Mouse (Mus musculus): Measurements from ENCODE around the gene Lrrc8a. TPM values are rescaled to one million over a fixed set of nuclear protein-coding genes. Genes with fewer than 3 reads are reported as not detected.
A peak's percentile ranks its signal among the peaks of the same experiment; 100 is the strongest.

Lrrc8a gene
- polyA plus RNA-seq, 1 experiment from 2014 or later, result 46.9 TPM

GRCm38 (mm10) chr2:30286192-30287026 is 48.9 kb downstream of the Lrrc8a start, which contains the start of the genes Dolk and Nup188:
TSS of gene Dolk (minus strand) at chr2:30286334.
TSS of gene Nup188 (plus strand) at chr2:30286397.
- no peaks in the 10 kb centered on the region for H3K27me3 ChIP-seq (ENCODE audit: control insufficient read depth, insufficient read depth, low read length)
- peak within 1 kb of the TSS; percentile 52 for H3K27ac ChIP-seq (ENCODE audit: low read depth, low read length)
- peak within 1 kb of the TSS; percentile 97 for H3K9ac ChIP-seq (ENCODE audit: low read depth, low read length)
- no peaks in the 10 kb centered on the region for H3K36me3 ChIP-seq (ENCODE audit: control insufficient read depth, insufficient read depth, low read length)
- no peaks in the 10 kb centered on the region for H3K9me3 ChIP-seq (replicated peaks; ENCODE audit: control insufficient read depth, low read length)
- peaks cover 13% of the 10 kb centered on the region for H3K4me1 ChIP-seq (ENCODE audit: control insufficient read depth, insufficient read depth, low read length)
- H3K4me2 ChIP-seq, result peak within 1 kb of the TSS; percentile 75
- ATAC-seq (replicated peaks; ENCODE audit: insufficient number of reproducible peaks, low FRiP score, low TSS enrichment), result peak; percentile 90
- peak within 1 kb of the TSS; percentile 97 for H3K4me3 ChIP-seq (ENCODE audit: low read depth, low read length)
- WGBS (ENCODE audit: insufficient replicate concordance), result under 1% methylated on average over 66 of the region's 68 CpGs

DNA sequence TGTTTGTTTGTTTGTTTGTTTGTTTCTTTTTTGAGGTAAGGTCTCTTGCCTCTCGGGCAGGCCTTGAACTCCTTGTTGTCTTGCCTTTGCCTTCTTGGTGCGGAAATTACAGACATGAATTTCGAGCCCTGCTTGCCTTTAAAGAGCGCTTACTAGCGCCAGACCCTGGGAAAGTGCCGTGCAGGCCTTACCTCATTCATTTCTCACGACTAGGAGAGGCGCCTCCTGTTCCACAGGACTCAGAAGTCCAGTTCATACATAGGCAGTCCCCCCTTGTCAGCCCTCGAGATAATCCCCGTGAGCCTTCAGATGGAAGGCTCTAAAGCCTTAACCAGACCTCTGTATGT is 49.5 kb downstream of the Lrrc8a start:
- Histone ChIP-seq H3K9ac (ENCODE audit: low read depth, low read length) (peak overlapping the region; percentile 97), H3K4me3 (ENCODE audit: low read depth, low read length) (peak overlapping the region; percentile 97), H3K4me1 (ENCODE audit: control insufficient read depth, insufficient read depth, low read length) (peaks cover 13% of the 10 kb centered on the region), H3K9me3 (replicated peaks; ENCODE audit: control insufficient read depth, low read length) (no peaks in the 10 kb centered on the region), H3K4me2 (peak overlapping the region; percentile 75), H3K27me3 (ENCODE audit: control insufficient read depth, insufficient read depth, low read length) (no peaks in the 10 kb centered on the region), H3K36me3 (ENCODE audit: control insufficient read depth, insufficient read depth, low read length) (no peaks in the 10 kb centered on the region), H3K27ac (ENCODE audit: low read depth, low read length) (peak overlapping the region; percentile 52)
- no peak for ATAC-seq (replicated peaks; ENCODE audit: insufficient number of reproducible peaks, low FRiP score, low TSS enrichment)
- WGBS (ENCODE audit: insufficient replicate concordance), result under 1% methylated on average over 10 of the region's 10 CpGs

DNA sequence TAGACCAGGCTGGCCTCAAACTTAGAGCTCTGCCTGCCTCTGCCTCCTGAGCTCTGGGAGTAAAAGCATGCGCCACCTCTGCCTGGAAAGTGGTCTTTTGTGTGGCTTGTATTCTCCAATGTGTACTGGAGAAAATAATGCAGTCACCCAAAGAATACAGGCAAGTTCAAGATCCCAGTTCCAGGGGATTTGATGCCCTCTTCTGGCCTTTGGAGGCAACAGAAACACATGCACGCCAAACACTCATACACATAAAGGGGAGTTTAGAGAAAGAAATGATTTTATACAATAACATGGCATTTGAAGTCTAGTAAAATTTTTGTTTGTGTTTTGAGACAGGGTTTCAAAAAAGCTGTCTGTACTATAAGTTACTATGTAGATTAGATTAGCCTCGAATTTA is 62.0 kb downstream of the Lrrc8a start:
- ATAC-seq (replicated peaks; ENCODE audit: insufficient number of reproducible peaks, low FRiP score, low TSS enrichment), result no peak
- no peak overlapping the region for H3K27ac ChIP-seq (ENCODE audit: low read depth, low read length)
- peaks cover 20% of the 10 kb centered on the region for H3K36me3 ChIP-seq (ENCODE audit: control insufficient read depth, insufficient read depth, low read length)

DNA sequence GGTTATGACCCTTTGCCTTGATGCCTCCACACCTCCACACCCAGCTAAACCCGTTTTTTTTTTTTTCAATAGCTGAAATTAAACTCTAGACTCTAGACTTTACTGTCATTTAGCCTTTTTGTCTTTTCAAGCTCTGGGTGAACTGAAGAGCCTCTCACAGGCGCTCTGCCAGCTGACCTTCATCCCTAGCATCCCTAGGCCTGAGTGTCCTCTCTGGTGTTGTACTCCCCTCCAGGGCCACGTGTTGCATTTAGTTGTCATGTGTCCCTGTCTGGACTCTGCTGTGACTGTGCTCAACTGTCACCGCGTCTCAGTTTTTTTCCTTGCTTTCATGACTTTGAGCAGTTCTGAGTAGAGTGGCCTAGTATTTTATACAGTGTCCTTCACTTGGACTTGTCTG is 62.5 kb downstream of the Lrrc8a start:
- peaks cover 23% of the 10 kb centered on the region for H3K36me3 ChIP-seq (ENCODE audit: control insufficient read depth, insufficient read depth, low read length)
- H3K27me3 ChIP-seq (ENCODE audit: control insufficient read depth, insufficient read depth, low read length), result no peaks in the 10 kb centered on the region
- H3K4me2 ChIP-seq, result no peak overlapping the region
- WGBS (ENCODE audit: insufficient replicate concordance), result 90% methylated on average over 5 of the region's 5 CpGs
- H3K9me3 ChIP-seq (replicated peaks; ENCODE audit: control insufficient read depth, low read length), result no peaks in the 10 kb centered on the region
- no peaks in the 10 kb centered on the region for H3K4me1 ChIP-seq (ENCODE audit: control insufficient read depth, insufficient read depth, low read length)
- H3K9ac ChIP-seq (ENCODE audit: low read depth, low read length), result no peak overlapping the region
- H3K4me3 ChIP-seq (ENCODE audit: low read depth, low read length), result no peak overlapping the region
- ATAC-seq (replicated peaks; ENCODE audit: insufficient number of reproducible peaks, low FRiP score, low TSS enrichment), result no peak
- H3K27ac ChIP-seq (ENCODE audit: low read depth, low read length), result no peak overlapping the region

More for the DNA sequence above, 62.0 kb downstream of the Lrrc8a start:
- no peaks in the 10 kb centered on the region for H3K9me3 ChIP-seq (replicated peaks; ENCODE audit: control insufficient read depth, low read length)
- H3K4me1 ChIP-seq (ENCODE audit: control insufficient read depth, insufficient read depth, low read length), result no peaks in the 10 kb centered on the region
- no peak overlapping the region for H3K4me2 ChIP-seq
- no peak overlapping the region for H3K9ac ChIP-seq (ENCODE audit: low read depth, low read length)
- WGBS (ENCODE audit: insufficient replicate concordance), result 76% methylated on average over 3 of the region's 3 CpGs
- no peaks in the 10 kb centered on the region for H3K27me3 ChIP-seq (ENCODE audit: control insufficient read depth, insufficient read depth, low read length)
- no peak overlapping the region for H3K4me3 ChIP-seq (ENCODE audit: low read depth, low read length)

DNA sequence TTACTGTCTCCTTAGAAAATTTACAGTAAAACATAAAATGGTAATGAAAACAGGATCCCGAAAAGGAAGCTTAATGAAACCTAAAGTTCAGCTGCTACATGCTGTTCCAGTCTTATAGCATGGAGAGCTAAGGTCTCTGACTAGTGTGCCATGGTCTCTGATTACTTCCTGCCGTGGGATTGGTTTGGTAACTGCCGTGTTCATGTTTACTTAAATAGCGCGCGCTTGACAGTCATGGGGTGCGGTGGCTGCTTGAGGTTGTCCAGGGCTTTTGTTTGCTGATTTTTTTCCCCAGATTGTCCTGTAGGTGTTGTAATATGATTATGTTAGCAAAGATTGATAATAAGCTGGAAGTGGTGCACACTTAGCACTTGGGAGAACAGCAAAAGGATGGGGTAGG is 68.6 kb downstream of the Lrrc8a start:
- H3K4me2 ChIP-seq, result no peak overlapping the region
- no peak overlapping the region for H3K4me3 ChIP-seq (ENCODE audit: low read depth, low read length)
- 95% methylated on average over 7 of the region's 7 CpGs for WGBS (ENCODE audit: insufficient replicate concordance)
- no peaks in the 10 kb centered on the region for H3K4me1 ChIP-seq (ENCODE audit: control insufficient read depth, insufficient read depth, low read length)
- no peak overlapping the region for H3K9ac ChIP-seq (ENCODE audit: low read depth, low read length)
- no peak for ATAC-seq (replicated peaks; ENCODE audit: insufficient number of reproducible peaks, low FRiP score, low TSS enrichment)
- peaks cover 51% of the 10 kb centered on the region for H3K36me3 ChIP-seq (ENCODE audit: control insufficient read depth, insufficient read depth, low read length)
- no peaks in the 10 kb centered on the region for H3K27me3 ChIP-seq (ENCODE audit: control insufficient read depth, insufficient read depth, low read length)
- H3K27ac ChIP-seq (ENCODE audit: low read depth, low read length), result no peak overlapping the region
- H3K9me3 ChIP-seq (replicated peaks; ENCODE audit: control insufficient read depth, low read length), result no peaks in the 10 kb centered on the region

- WGBS (ENCODE audit: insufficient replicate concordance), result 82% methylated on average over 3 of the region's 3 CpGs
- Histone ChIP-seq H3K4me2 (no peak overlapping the region), H3K27me3 (ENCODE audit: control insufficient read depth, insufficient read depth, low read length) (no peaks in the 10 kb centered on the region), H3K36me3 (ENCODE audit: control insufficient read depth, insufficient read depth, low read length) (peaks cover 56% of the 10 kb centered on the region), H3K27ac (ENCODE audit: low read depth, low read length) (no peak overlapping the region), H3K9me3 (replicated peaks; ENCODE audit: control insufficient read depth, low read length) (no peaks in the 10 kb centered on the region), H3K4me3 (ENCODE audit: low read depth, low read length) (no peak overlapping the region), H3K9ac (ENCODE audit: low read depth, low read length) (no peak overlapping the region), H3K4me1 (ENCODE audit: control insufficient read depth, insufficient read depth, low read length) (no peaks in the 10 kb centered on the region)
- ATAC-seq (replicated peaks; ENCODE audit: insufficient number of reproducible peaks, low FRiP score, low TSS enrichment), result no peak
These were observed 71.8 kb downstream of the Lrrc8a start for GRCm38 (mm10) chr2:30309351-30309750.

- Histone ChIP-seq H3K36me3 (ENCODE audit: control insufficient read depth, insufficient read depth, low read length) (peaks cover 59% of the 10 kb centered on the region), H3K27me3 (ENCODE audit: control insufficient read depth, insufficient read depth, low read length) (no peaks in the 10 kb centered on the region), H3K4me1 (ENCODE audit: control insufficient read depth, insufficient read depth, low read length) (no peaks in the 10 kb centered on the region), H3K27ac (ENCODE audit: low read depth, low read length) (no peak overlapping the region), H3K9ac (ENCODE audit: low read depth, low read length) (no peak overlapping the region), H3K9me3 (replicated peaks; ENCODE audit: control insufficient read depth, low read length) (no peaks in the 10 kb centered on the region), H3K4me3 (ENCODE audit: low read depth, low read length) (no peak overlapping the region), H3K4me2 (no peak overlapping the region)
- no peak for ATAC-seq (replicated peaks; ENCODE audit: insufficient number of reproducible peaks, low FRiP score, low TSS enrichment)
- WGBS (ENCODE audit: insufficient replicate concordance), result 94% methylated on average over 2 of the region's 2 CpGs
These were observed 74.0 kb downstream of the Lrrc8a start for GRCm38 (mm10) chr2:30311481-30311880.
